Mouse (Mus musculus): ENCODE results near the gene Ghrhr. TPM values are rescaled to one million over a fixed set of nuclear protein-coding genes. Genes with fewer than 3 reads are reported as not detected.

Ghrhr gene
- total RNA-seq, 2 experiments from 2014 or later = not detected

DNA sequence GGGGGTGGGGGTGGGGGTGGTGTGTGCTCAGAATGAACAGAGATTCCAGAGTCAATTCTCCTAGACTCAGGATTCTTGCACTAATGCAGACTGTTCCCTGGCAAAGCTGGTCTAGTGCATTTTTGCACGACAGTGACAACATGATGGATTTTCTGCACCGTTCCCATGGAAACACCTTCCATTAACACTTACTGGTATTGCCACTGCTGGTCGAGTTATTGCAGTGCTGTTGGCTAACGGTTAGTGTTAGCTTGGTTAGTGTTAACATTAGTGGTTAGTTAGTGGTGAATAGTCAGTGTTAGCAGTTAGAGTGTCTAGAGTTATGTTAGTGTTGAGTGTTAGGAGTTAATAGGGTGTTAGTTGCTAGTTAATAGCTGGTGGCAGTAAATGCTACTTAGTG lies 15.7 kb downstream of the Ghrhr start:
- intact Hi-C loops (cut with DNase I) = loop anchor here (5.0 kb wide), 1 partner anchor 60 kb away; the partner anchor contains the start of gene Adcyap1r1
- no peak for DNase-seq

- intact Hi-C loops (cut with DNase I) = loop anchor here (5.0 kb wide), 1 partner anchor 60 kb away; the partner anchor contains the start of gene Adcyap1r1
- peak; percentile 91 for DNase-seq
These were observed 16.4 kb downstream of the Ghrhr start for GRCm38 (mm10) chr6:55392453-55392852.

DNA sequence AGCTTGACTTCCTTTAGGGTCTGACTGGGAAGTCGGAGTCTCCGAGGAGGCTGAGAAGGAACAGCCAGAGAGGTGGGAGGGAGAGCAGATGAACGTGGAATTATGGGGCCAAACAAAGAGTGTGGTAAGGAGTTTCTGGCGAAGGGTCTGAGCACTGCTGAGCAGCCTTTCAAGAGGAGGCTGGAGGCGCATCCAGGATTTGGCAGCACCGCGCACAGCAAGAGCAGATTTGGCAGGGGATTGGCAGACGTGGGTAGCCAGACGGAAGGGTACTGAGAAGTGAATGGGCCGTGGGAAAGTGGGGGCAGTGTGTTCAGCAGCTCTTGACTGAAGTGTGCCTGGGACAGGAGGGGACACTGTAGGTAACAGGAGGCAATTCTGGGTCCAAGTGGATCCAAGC lies 18.8 kb downstream of the Ghrhr start:
- intact Hi-C loops (cut with DNase I) = loop anchor here (5.0 kb wide), 1 partner anchor 57 kb away; the partner anchor contains the start of gene Adcyap1r1
- peak; percentile 91 for DNase-seq

DNA sequence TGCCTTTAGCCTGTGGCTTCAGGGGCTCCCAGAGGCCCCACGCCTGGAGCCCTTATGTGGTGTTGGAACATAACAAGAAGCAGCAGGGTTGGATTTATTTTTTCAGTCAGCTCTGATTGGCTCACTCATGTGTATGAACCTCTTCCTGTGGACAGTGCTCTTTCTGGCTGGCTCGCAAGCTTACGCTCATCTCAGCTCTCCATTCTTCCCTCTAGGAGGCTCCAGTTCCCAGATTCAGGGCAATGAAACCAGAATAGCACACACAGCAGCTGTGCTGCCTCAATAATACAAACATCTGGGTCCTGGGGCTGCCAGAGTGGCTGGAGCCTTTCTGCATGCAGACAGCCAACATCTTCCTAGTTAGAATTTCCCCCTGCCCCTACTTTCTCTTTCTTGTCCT lies 20.1 kb downstream of the Ghrhr start:
- intact Hi-C loops (cut with DNase I) = no loop called here
- DNase-seq = peak; percentile 48

DNA sequence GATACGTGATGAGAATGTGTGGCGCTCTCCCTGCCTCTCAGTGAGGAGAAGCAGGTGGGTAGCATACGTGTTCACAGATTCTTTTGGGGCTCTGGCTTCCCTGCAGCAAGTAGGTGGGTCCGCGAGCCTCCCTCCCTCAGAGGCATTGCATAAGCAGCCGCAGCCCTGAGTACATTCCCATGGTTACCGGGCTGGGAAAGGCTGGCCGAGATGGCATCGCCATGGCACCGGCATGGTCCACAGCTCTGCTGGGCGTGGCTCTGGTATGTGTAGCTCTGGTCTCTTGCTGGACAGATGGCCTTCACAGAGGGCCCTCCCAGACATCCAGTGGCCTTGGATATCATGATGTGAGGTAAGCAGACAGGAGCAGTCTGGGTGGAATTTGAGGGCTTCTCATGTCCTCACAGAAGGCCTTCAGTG lies 20.5 kb downstream of the Ghrhr start:
- DNase-seq = peak; percentile 88
- intact Hi-C loops (cut with DNase I) = no loop called here

GRCm38 (mm10) chr6:55398869-55399628 lies 23.0 kb downstream of the Ghrhr start:
- intact Hi-C loops (cut with DNase I) = no loop called here
- DNase-seq = no peak

- peak; percentile 96 for DNase-seq
- intact Hi-C loops (cut with DNase I) = no loop called here
These were observed 23.8 kb downstream of the Ghrhr start for GRCm38 (mm10) chr6:55399910-55400309.

DNA sequence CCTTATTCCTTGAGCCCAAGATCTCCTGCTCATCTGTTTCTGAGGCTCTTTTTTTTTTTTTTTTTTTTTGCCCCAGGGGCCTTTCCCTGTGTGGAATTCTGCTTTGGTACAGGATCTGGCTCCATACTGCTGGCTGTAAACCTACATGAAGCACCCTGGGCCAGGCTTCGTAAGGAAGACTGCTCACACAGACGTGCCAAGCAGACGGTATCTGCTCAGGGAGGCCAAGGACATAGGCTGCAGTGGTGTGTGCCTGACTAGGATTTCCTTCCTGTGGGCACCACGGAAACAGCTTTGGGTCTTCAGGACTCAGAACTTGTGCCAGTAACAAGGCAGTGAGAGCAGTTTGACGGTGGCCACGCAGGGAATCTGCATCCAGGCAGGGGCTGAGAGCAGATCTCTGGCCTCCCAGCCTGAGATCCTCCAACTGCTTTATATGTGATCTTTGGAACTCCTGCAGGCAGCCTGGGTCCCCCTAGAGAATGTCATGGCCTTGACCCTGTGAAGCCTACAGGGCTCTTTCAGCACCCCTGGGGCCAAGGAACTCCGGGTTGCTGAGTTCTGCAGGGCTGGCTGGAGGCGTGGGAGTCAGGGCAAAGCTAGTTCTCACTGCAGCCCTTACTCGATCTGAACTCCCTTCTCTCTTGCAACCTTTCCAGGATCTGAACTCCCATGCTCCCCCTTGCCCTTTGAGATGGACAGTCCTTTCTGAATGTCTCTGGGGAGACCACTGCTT lies 26.1 kb downstream of the Ghrhr start:
- no peak for DNase-seq
- intact Hi-C loops (cut with DNase I) = no loop called here

GRCm38 (mm10) chr6:55403411-55404309 lies 27.6 kb downstream of the Ghrhr start:
- intact Hi-C loops (cut with DNase I) = no loop called here
- no peak for DNase-seq

DNA sequence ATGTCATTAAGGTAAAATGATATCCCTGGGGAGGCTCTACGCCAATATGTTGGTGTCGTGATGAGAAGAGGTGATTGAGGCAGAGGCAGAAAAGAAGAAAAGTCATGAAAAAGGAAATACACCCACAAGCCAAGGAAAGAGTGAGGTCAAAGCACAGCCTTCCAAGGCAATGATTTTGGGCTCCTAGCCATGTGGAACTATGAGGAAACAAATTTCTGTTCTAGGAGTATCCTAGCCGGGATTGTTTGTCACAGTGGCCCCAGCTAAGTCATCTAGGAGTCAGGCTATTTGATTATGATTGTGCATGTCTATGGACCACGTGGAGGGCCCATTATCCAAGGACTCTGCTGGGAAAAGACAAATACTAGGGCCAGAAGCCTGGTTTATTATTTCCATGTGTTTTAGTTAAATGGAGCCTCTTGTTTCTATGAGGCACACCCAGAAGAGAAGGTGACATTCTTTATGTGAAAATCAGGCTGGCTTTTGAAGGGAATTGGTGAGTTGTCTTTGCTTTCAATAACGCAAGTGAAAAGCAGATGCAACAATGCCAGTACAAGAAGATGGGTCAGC lies 28.4 kb downstream of the Ghrhr start:
- DNase-seq = no peak

GRCm38 (mm10) chr6:55407345-55407744 lies 31.2 kb downstream of the Ghrhr start:
- intact Hi-C loops (cut with DNase I) = no loop called here
- no peak for DNase-seq

More for the DNA sequence above, 28.4 kb downstream of the Ghrhr start:
- intact Hi-C loops (cut with DNase I) = no loop called here

DNA sequence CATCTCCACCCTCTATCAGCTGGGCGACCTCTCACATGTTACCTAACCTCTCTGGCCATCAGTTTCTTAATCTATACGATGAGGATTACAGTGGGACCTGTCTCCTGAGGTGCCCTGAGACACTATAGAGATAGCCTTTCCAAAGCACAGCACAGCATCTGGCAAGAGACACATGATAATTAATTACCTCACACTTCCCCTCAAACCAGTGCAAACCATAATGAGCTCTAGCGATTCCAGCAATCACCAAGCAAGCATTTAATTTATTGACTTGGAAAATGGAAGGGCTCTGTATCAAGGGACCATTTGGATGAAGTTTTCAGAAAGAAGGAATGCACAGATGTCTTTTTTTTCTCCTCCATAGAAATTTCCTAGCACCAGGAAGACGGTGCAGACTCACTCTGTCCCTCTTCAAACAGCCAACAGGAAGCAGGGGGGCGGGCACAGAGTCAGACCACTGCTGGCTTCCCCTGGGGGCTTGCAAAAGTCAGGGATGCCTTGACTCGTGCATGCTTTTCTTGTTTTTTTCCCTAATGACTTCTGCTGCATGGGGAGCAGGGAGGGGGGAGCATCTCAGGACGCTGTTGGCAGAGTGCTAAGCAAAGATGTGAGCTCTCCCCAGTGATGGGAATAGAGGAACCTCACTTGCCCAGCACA lies 34.2 kb downstream of the Ghrhr start:
- intact Hi-C loops (cut with DNase I) = no loop called here
- no peak for DNase-seq

DNA sequence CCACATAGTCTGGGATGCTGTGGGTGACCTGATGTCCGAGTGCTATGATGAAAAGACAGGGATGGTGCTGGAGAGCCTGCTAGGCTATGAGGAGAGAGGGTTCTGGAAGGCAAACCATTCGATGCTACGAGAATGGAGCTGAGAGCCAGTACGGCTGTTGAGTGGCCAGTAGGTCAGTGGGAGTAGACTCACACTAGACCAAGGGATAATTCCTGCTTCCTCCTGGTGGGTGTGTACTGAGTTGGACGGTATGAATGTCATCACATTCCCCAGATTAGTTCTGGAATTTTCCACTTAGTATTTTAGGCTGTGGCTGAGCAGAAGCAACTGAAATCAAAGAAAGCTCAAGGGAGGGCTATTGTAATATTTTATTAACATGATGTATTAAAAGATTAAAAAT lies 34.9 kb downstream of the Ghrhr start:
- intact Hi-C loops (cut with DNase I) = no loop called here
- no peak for DNase-seq

GRCm38 (mm10) chr6:55416202-55416601 lies 40.1 kb downstream of the Ghrhr start:
- DNase-seq = no peak
- intact Hi-C loops (cut with DNase I) = no loop called here

DNA sequence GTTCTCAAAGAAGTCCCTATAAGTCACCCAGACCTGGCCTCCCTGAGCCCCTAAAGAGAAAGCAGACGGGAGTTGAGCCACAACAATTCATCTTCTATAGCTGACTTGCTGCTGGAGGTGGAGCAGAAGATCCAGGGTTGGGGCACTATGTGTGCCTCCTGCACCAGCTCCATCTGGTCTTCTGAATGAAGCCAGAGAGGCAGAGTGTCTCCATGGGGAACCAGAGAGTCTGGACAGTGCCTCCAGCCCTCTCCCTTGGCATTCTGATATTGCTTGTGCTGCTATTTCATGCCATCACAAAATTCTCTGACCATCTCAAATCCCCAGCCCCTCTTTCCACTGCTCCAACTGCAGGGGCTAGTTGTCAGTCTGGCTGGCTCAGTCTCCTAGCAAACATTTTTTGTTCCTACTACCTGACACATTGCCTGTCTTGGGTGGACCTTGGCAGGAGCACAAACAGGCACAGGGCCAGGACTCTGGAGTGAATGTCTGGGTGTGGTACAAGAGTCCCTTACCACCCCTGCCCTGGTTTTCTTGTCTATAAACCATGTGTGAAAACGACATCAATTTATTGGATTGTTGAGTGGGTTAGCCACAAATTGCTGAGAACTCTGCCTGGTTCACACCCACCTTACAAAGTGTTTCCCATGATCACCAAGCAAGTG lies 42.8 kb downstream of the Ghrhr start:
- DNase-seq = peak; percentile 45
- intact Hi-C loops (cut with DNase I) = no loop called here

- DNase-seq = no peak
- intact Hi-C loops (cut with DNase I) = no loop called here
These were observed 44.3 kb downstream of the Ghrhr start for GRCm38 (mm10) chr6:55420411-55420810.

- peak; percentile 65 for DNase-seq
These were observed 44.8 kb downstream of the Ghrhr start for GRCm38 (mm10) chr6:55420869-55421361.

GRCm38 (mm10) chr6:55432121-55432520 lies 56.0 kb downstream of the Ghrhr start:
- DNase-seq = no peak
- intact Hi-C loops (cut with DNase I) = no loop called here

More at GRCm38 (mm10) chr6:55420869-55421361, 44.8 kb downstream of the Ghrhr start:
- intact Hi-C loops (cut with DNase I) = no loop called here

- intact Hi-C loops (cut with DNase I) = no loop called here
- DNase-seq = peak; percentile 45
These were observed 58.3 kb downstream of the Ghrhr start for GRCm38 (mm10) chr6:55434360-55434759.
